In the genomic region with DNA sequence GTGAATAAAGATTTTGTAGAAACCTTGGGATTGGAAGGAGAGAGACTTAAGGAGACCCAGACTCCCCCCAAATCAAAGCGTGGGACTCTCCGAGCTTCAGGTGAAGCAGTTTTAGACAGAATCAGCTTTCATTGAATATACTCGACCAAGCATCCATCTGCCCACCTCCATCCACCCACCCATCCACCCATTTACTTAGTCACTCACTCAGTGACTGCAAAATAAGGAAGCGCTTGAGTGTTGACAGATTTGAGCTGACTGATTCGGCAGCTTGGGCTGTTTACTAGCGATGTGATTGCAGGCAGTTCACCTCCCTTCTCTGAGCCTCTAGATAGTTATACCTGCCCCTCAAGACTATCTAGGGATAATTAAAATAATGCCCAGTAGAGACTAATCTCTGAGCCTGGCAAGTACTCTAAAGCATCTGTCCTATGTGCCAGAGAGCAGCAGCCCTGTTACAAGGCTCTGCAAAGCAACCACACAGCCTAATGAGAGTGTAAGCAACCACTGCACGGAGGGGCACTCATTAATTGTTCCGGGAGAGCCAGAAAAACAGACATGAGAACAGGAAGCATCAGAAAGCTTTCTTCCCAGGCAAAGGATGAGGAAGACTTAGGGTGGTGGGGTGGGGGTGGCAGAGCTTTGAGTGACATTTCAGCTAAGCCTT, we compare ENCODE assay signal across 7 mouse cellular contexts.
A peak's percentile ranks its signal among the peaks of the same experiment; 100 is the strongest.
DNase-seq lines count a peak whose midpoint lies in the region; ATAC-seq and TF ChIP-seq lines count a peak whose summit lies in the region.

No protein-coding gene starts in this region.

- intact Hi-C loops in heart, postnatal 14 days (cut with DNase I), result no loop called here

- H3K36me3 ChIP-seq in forebrain, postnatal 0 days (ENCODE audit: insufficient read depth), result no peaks in the 10 kb centered on the region
- H3K36me3 ChIP-seq in liver, embryonic 12.5 days, result no peaks in the 10 kb centered on the region
- no peaks in the 10 kb centered on the region for H3K36me3 ChIP-seq in splenic B cell, adult 2 months (ENCODE audit: control insufficient read depth, insufficient read depth, low read length, poor library complexity, severe bottlenecking)

- H3K9ac ChIP-seq in forebrain, postnatal 0 days, result peak overlapping the region; percentile 35
- no peak overlapping the region for H3K9ac ChIP-seq in liver, embryonic 12.5 days

- TF ChIP-seq CTCF in forebrain, postnatal 0 days (IDR thresholded peaks at IDR 0.05; ENCODE audit: low read depth), result no peak

- no peaks in the 10 kb centered on the region for H3K9me3 ChIP-seq in forebrain, postnatal 0 days (ENCODE audit: low read length)
- H3K9me3 ChIP-seq in liver, embryonic 12.5 days (replicated peaks), result no peaks in the 10 kb centered on the region

- no peaks in the 10 kb centered on the region for H3K27me3 ChIP-seq in forebrain, postnatal 0 days (ENCODE audit: insufficient read depth, low read length)
- H3K27me3 ChIP-seq in liver, embryonic 12.5 days (replicated peaks), result peaks cover 29% of the 10 kb centered on the region
- no peaks in the 10 kb centered on the region for H3K27me3 ChIP-seq in splenic B cell, adult 2 months (ENCODE audit: control insufficient read depth, insufficient read depth, low read length, poor library complexity, severe bottlenecking)

- peak overlapping the region; percentile 33 for H3K4me3 ChIP-seq in forebrain, postnatal 0 days (ENCODE audit: low read depth, low read length)
- H3K4me3 ChIP-seq in liver, embryonic 12.5 days, result peak overlapping the region; percentile 20; the same call in 1 of the 2 replicates

- WGBS in forebrain, postnatal 0 days, result 4% methylated on average over 8 of the region's 8 CpGs
- 6% methylated on average over 8 of the region's 8 CpGs for WGBS in liver, embryonic 12.5 days (ENCODE audit: insufficient replicate concordance)

- peak; percentile 45 for ATAC-seq in forebrain, postnatal 0 days
- ATAC-seq in liver, embryonic 12.5 days, result no peak

- H3K4me1 ChIP-seq in forebrain, postnatal 0 days (ENCODE audit: insufficient read depth), result peaks cover 15% of the 10 kb centered on the region
- H3K4me1 ChIP-seq in liver, embryonic 12.5 days, result peaks cover 13% of the 10 kb centered on the region

- H3K4me2 ChIP-seq in forebrain, postnatal 0 days (ENCODE audit: low read depth), result peak overlapping the region; percentile 57
- H3K4me2 ChIP-seq in liver, embryonic 12.5 days, result peak overlapping the region; percentile 44

- peak; percentile 58 to 76 for DNase-seq in right cerebral cortex, adult 2 months (ENCODE audit: low spot score in 2 of 2)
- DNase-seq in right cerebral cortex, postnatal 14 days, result no peak
- no peak for DNase-seq in forebrain, postnatal 0 days
- DNase-seq in splenic B cell, adult 2 months (ENCODE audit: low read depth, low spot score), result peak; percentile 52
- DNase-seq in adrenal gland, postnatal 10 days, result no peak
- no peak for DNase-seq in heart, postnatal 14 days

- peak overlapping the region; percentile 46 for H3K27ac ChIP-seq in forebrain, postnatal 0 days (ENCODE audit: low read depth, low read length)
- no peak overlapping the region for H3K27ac ChIP-seq in liver, embryonic 12.5 days

Comparison
In these comparisons a context has a peak if more than half of its experiments do, and no peak if none do; other contexts are left out.
1. DNase-seq: peak in right cerebral cortex, adult 2 months (2 of 2) and splenic B cell, adult 2 months (single experiment); none in right cerebral cortex, postnatal 14 days (single experiment), forebrain, postnatal 0 days (single experiment), adrenal gland, postnatal 10 days (single experiment) and heart, postnatal 14 days (0 of 2).